Mouse (Mus musculus) gastrocnemius, adult 2 months (tissue): ENCODE measurements around the gene Taf15. TPM values are rescaled to one million over a fixed set of nuclear protein-coding genes. Genes with fewer than 3 reads are reported as not detected.

Source experiments
- DNase-seq: peaks from one replicate; pipeline ENCODE4 v3.0.0; 2022
- H3K27ac ChIP-seq: fragments of 200-600 bp; 2 replicates; pipeline ENCODE4 v1.8.1; 2022; ENCODE audit warnings: mild to moderate bottlenecking
- H3K4me3 ChIP-seq: fragments of 200-600 bp; 2 replicates; pipeline ENCODE4 v1.8.1; 2022; ENCODE audit warnings: mild to moderate bottlenecking, moderate library complexity
- CTCF ChIP-seq: fragments of 200-600 bp; IDR thresholded peaks from 2 replicates; pipeline ENCODE4 v1.8.1; 2022; ENCODE audit warnings: antibody characterized with exemption, mild to moderate bottlenecking, moderate library complexity
- intact Hi-C: fragments of 180-260 bp; cut with DNase I; formaldehyde crosslinking; loops from one replicate; pipeline ENCODE4 v1.15.1; 2025
- long read RNA-seq, 2 experiments: library from polyadenylated mRNA; stranded (forward); transcript quantifications; one replicate each; pipeline ENCODE4 v2.0.0; 2021
- total RNA-seq, 2 experiments: library from RNA; stranded (reverse); gene quantifications; 2 replicates each; pipeline ENCODE4 v1.2.3; 2021

Taf15 gene
- 10 to 100 TPM; 27.1 to 30.5 TPM for total RNA-seq
- long read RNA-seq, experiment 1, partial matches to known transcripts, result 2 of 2 reads
- long read RNA-seq, experiment 1, other reads (novel, unspliced or antisense), result 0 of 2 reads
- long read RNA-seq, experiment 2, partial matches to known transcripts, result 1 of 1 reads
- long read RNA-seq, experiment 2, other reads (novel, unspliced or antisense), result 0 of 1 reads

GRCm38 (mm10) chr11:83472324-83473234 is at the start of gene Taf15:
Gene Taf15 (plus strand): TSS chr11:83473086.
- peak within 1 kb of the TSS; percentile 95 for H3K27ac ChIP-seq
- peak; percentile 88 for TF ChIP-seq CTCF
- peak; percentile 99 for DNase-seq
- intact Hi-C loops, result loop anchor here (1.0 kb wide), 1 partner anchor 32 kb away; no protein-coding TSS in a partner anchor
- H3K4me3 ChIP-seq, result peak within 1 kb of the TSS; percentile 93

- no peak overlapping the region for H3K4me3 ChIP-seq
- no peak overlapping the region for H3K27ac ChIP-seq
- intact Hi-C loops, result loop anchor here (1.0 to 10.0 kb wide), 3 partner anchors 67 to 370 kb away; no protein-coding TSS in a partner anchor
- TF ChIP-seq CTCF, result peak; percentile 96
- peak; percentile 67 for DNase-seq
Observed at GRCm38 (mm10) chr11:83424681-83425080, 48.2 kb upstream of the Taf15 start.

- Histone ChIP-seq H3K4me3 (no peak overlapping the region), H3K27ac (no peak overlapping the region)
- DNase-seq, result no peak
- intact Hi-C loops, result loop anchor here (10.0 kb wide), 2 partner anchors 308 to 372 kb away; no protein-coding TSS in a partner anchor
- TF ChIP-seq CTCF, result no peak
Observed at GRCm38 (mm10) chr11:83426964-83427363, 45.9 kb upstream of the Taf15 start.

- intact Hi-C loops, result loop anchor here (10.0 kb wide), 2 partner anchors 305 to 375 kb away; no protein-coding TSS in a partner anchor
- no peak for DNase-seq
- Histone ChIP-seq H3K4me3 (no peak within 1 kb of the TSS), H3K27ac (no peak within 1 kb of the TSS)
- no peak for TF ChIP-seq CTCF
Observed at GRCm38 (mm10) chr11:83429355-83429754, 43.5 kb upstream of the Taf15 start, which contains the start of gene Gas2l2. Gene Gas2l2 (minus strand): TSS chr11:83429455.

GRCm38 (mm10) chr11:83432533-83432932 is 40.4 kb upstream of the Taf15 start:
- intact Hi-C loops, result no loop called here
- no peak for DNase-seq
- no peak overlapping the region for H3K4me3 ChIP-seq
- H3K27ac ChIP-seq, result no peak overlapping the region
- TF ChIP-seq CTCF, result no peak

- TF ChIP-seq CTCF, result no peak
- Histone ChIP-seq H3K27ac (no peak within 1 kb of the TSS), H3K4me3 (no peak within 1 kb of the TSS)
- no peak for DNase-seq
- intact Hi-C loops, result no loop called here
Observed at GRCm38 (mm10) chr11:83437377-83437776, 35.5 kb upstream of the Taf15 start, which contains the start of gene 1700020L24Rik. Gene 1700020L24Rik (plus strand): TSS chr11:83437677.

- intact Hi-C loops, result loop anchor here (1.0 kb wide), 1 partner anchor 33 kb away; no protein-coding TSS in a partner anchor
- TF ChIP-seq CTCF, result no peak
- Histone ChIP-seq H3K4me3 (peak overlapping the region; percentile 86), H3K27ac (no peak overlapping the region)
- no peak for DNase-seq
Observed at GRCm38 (mm10) chr11:83439426-83440060, 33.3 kb upstream of the Taf15 start.

- Histone ChIP-seq H3K4me3 (peak overlapping the region; percentile 86), H3K27ac (peak overlapping the region; percentile 66)
- intact Hi-C loops, result loop anchor here (1.0 kb wide), 1 partner anchor 32 kb away; no protein-coding TSS in a partner anchor
- peak; percentile 97 for TF ChIP-seq CTCF
- peak; percentile 90 for DNase-seq
Observed at GRCm38 (mm10) chr11:83440081-83441064, 32.5 kb upstream of the Taf15 start.

- intact Hi-C loops, result no loop called here
- Histone ChIP-seq H3K4me3 (peak overlapping the region; percentile 86), H3K27ac (peak overlapping the region; percentile 66)
- no peak for TF ChIP-seq CTCF
- DNase-seq, result peak; percentile 68
Observed at GRCm38 (mm10) chr11:83441235-83441634, 31.7 kb upstream of the Taf15 start.

- peak; percentile 83 for TF ChIP-seq CTCF
- H3K4me3 ChIP-seq, result peak overlapping the region; percentile 54
Observed at GRCm38 (mm10) chr11:83442596-83443267, 30.2 kb upstream of the Taf15 start.

GRCm38 (mm10) chr11:83443824-83444223 is 29.1 kb upstream of the Taf15 start:
- no peak overlapping the region for H3K4me3 ChIP-seq
- no peak overlapping the region for H3K27ac ChIP-seq
- no peak for DNase-seq
- intact Hi-C loops, result loop anchor here (1.0 kb wide), 1 partner anchor 27 kb away; no protein-coding TSS in a partner anchor
- no peak for TF ChIP-seq CTCF

More at GRCm38 (mm10) chr11:83442596-83443267, 30.2 kb upstream of the Taf15 start:
- intact Hi-C loops, result no loop called here
- no peak overlapping the region for H3K27ac ChIP-seq
- DNase-seq, result peak; percentile 69
